Mouse (Mus musculus) central nervous system, embryonic 11.5 days (tissue): ENCODE results near the gene 6030468B19Rik. TPM values are rescaled to one million over a fixed set of nuclear protein-coding genes. Genes with fewer than 3 reads are reported as not detected.

ENCODE experiments used
- polyA plus RNA-seq: library from polyadenylated mRNA; depleted of rRNA; stranded (reverse); fragments of >200 nt; gene quantifications from 2 replicates; pipeline ENCODE4 v1.2.3, GENCODE M21; 2012; rRNA removed

The 6030468B19Rik gene
- polyA plus RNA-seq, result 2.9 and 4.2 TPM in 2 replicates

GRCm38 (mm10) chr11:117797511-117798159, at the start of gene 6030468B19Rik:
TSS of gene 6030468B19Rik (plus strand) at chr11:117797660.

GRCm38 (mm10) chr11:117781993-117782704, 15.3 kb upstream of the 6030468B19Rik start, which contains the start of the genes Tmc8 and Tmc6:
TSS of gene Tmc8 (plus strand) at chr11:117782076.
TSS of gene Tmc6 (minus strand) at chr11:117782198.

DNA sequence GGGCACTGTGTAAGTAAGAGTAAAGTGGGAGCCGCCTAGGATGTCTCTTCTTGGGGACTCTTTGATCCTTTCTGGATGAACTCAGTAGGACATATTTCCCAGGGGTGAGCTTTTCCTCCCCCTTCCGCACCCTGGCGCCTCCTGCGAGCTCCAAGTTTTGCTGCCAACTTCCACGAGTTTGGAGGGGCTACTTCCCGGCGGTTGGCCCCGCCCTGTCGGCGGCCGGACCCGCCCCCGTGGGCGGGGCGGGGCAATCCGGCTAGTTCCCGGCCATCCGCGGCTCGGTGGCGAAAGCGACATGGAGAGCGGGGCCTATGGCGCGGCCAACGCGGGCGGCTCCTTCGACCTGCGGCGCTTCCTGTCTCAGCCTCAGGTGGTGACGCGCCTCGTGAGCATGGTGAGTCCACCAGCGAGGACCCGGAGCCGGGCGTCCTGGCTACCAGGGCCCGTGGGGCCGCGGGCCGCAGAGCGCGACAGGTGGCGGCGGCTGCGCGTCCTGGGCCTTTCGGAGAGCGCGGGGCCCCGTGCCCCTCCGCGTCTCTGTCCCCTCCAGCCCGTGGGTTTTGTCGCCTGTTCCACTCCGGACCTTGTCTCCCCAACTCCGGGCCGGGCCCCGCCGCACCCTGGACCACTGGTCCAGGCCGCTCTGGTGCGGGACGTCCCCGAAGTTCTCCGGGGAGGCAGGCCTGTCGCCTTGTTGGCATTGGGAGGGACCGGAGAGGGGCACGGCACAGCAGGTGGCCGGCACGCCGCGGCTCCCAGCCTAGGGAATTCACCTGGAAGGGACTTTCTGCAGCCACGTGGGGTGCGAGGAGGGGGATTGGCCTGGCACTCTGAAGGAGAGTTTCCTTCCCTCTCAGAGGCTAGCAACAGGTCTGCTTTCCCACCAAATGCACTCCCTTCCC, 12.2 kb downstream of the 6030468B19Rik start, which contains the start of the genes Gm20708 and Syngr2:
Gene Gm20708 (plus strand): TSS at position 262 of the 905 bp plus-strand sequence.
Gene Syngr2 (plus strand): TSS at position 262 of the 905 bp plus-strand sequence.

DNA sequence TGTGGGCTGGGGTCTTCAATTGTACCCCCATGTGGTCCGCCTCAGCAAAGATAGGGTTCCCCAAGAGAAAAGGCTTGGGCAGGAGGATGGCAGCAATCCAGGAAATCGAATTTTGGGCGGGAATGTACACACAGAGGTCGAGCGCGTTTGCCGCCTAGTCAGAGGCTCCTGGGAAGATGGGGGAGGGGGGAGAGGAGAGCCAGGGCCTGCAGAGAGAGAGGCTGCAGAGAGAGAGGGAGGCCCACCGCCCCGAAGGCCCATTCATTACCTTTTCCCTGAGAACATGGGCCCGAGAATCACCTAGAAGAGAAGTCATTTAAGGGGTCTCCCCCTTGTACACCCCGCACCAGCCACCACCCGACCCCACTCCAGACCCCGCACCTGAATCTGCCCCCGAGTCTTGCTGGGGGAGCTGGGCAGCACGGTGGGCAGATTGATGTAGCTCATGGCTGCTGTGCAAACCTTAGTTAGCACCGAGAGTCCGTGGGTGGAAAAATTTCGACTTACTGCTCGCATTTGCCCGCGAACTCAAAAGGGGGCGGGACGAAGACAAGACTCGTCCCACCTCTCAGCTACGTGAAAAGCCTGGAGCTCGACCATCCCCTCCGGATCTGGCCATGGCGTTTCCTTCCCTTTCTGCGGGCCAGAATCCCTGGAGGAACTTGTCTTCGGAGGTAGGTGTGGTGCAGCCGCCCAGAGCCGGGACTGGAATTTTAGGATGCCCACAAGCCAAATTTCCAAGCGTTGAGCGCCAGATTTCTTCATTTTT, 28.1 kb downstream of the 6030468B19Rik start, which contains the start of the genes Afmid and Tk1:
Gene Afmid (plus strand): TSS at position 592 of the 769 bp plus-strand sequence.
Gene Tk1 (minus strand): TSS at position 760 of the 769 bp plus-strand sequence.

DNA sequence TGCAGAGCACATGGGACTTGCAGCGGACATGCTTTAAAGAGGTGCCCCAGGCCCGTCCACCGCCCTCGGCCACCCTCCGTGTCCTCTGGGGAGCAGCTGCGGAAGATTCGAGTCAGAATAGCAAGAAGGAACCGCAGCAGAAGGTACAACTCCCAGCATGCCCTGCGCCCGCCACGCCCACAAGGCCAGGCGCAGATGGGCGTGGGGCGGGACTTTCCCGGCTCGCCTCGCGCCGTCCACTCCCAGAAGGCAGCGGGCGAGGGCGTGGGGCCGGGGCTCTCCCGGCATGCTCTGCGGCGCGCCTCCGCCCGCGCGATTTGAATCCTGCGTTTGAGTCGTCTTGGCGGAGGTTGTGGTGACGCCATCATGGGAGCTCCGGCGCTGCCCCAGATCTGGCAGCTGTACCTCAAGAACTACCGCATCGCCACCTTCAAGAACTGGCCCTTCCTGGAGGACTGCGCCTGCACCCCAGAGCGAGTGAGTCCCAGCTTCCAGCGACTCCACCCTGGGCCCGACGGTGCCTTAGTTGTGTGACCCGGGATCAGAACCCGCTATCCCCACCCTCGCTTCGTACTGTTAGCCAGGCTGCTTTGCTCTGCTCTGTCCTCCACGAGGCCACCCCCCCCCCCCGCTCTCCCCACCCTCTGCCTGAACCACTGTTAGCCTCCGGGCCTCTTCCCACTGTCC, 51.7 kb downstream of the 6030468B19Rik start, which contains the start of gene Birc5:
Gene Birc5 (plus strand): TSS at position 267 of the 687 bp plus-strand sequence.

Other genes with a start within 250 kb of the 6030468B19Rik start
- gene Tnrc6c, start 143.4 kb upstream of the 6030468B19Rik start, polyA plus RNA-seq, result 33.2 and 40.3 TPM in 2 replicates
- gene Tmc8, start 15.6 kb upstream of the 6030468B19Rik start, polyA plus RNA-seq, result 3.1 and 4.5 TPM in 2 replicates
- gene Tmc6, start 15.5 kb upstream of the 6030468B19Rik start, polyA plus RNA-seq, result 9.6 and 16.9 TPM in 2 replicates
- 0.82 and 0.97 TPM in 2 replicates for gene Gm20708, start 12.0 kb downstream of the 6030468B19Rik start, polyA plus RNA-seq
- gene Syngr2, start 12.0 kb downstream of the 6030468B19Rik start, polyA plus RNA-seq, result 12.5 and 19.0 TPM in 2 replicates
- 5.2 and 6.1 TPM in 2 replicates for gene Afmid, start 28.3 kb downstream of the 6030468B19Rik start, polyA plus RNA-seq
- 98.6 and 112 TPM in 2 replicates for gene Tk1, start 28.4 kb downstream of the 6030468B19Rik start, polyA plus RNA-seq
- 160 and 231 TPM in 2 replicates for gene Birc5, start 51.6 kb downstream of the 6030468B19Rik start, polyA plus RNA-seq
- gene Tmem235, start 63.1 kb downstream of the 6030468B19Rik start, polyA plus RNA-seq, result 0.05 TPM in 1 of 2 replicates, not detected in the other
- 4.1 and 5.9 TPM in 2 replicates for gene Tha1, start 75.8 kb downstream of the 6030468B19Rik start, polyA plus RNA-seq
- gene Socs3, start 172.4 kb downstream of the 6030468B19Rik start, polyA plus RNA-seq, result 8.0 and 9.2 TPM in 2 replicates
- 34.9 and 35.5 TPM in 2 replicates for gene Pgs1, start 188.6 kb downstream of the 6030468B19Rik start, polyA plus RNA-seq